Mouse (Mus musculus): ENCODE data around the gene R3hdm2.

R3hdm2 gene

GRCm38 (mm10) chr10:127422047-127422446, 41.9 kb downstream of the R3hdm2 start:
- DNase-seq (ENCODE audit: low read depth, low spot score) = no peak

- no peak for DNase-seq (ENCODE audit: low read depth, low spot score)
These were observed 45.7 kb downstream of the R3hdm2 start for GRCm38 (mm10) chr10:127425794-127426193.

- DNase-seq (ENCODE audit: low read depth, low spot score) = no peak
These were observed 46.5 kb downstream of the R3hdm2 start for GRCm38 (mm10) chr10:127426670-127427069.

GRCm38 (mm10) chr10:127427107-127427506, 47.0 kb downstream of the R3hdm2 start:
- no peak for DNase-seq (ENCODE audit: low read depth, low spot score)

- no peak for DNase-seq (ENCODE audit: low read depth, low spot score)
These were observed 47.9 kb downstream of the R3hdm2 start for GRCm38 (mm10) chr10:127427987-127428386.

- DNase-seq (ENCODE audit: low read depth, low spot score) = no peak
These were observed 49.4 kb downstream of the R3hdm2 start for GRCm38 (mm10) chr10:127429538-127429937.

- no peak for DNase-seq (ENCODE audit: low read depth, low spot score)
These were observed 52.3 kb downstream of the R3hdm2 start for GRCm38 (mm10) chr10:127432466-127432865.

GRCm38 (mm10) chr10:127437354-127438113, 57.4 kb downstream of the R3hdm2 start:
- no peak for DNase-seq (ENCODE audit: low read depth, low spot score)

GRCm38 (mm10) chr10:127453701-127454100, 73.6 kb downstream of the R3hdm2 start:
- DNase-seq (ENCODE audit: low read depth, low spot score) = no peak

GRCm38 (mm10) chr10:127462411-127463096, 82.4 kb downstream of the R3hdm2 start:
- DNase-seq (ENCODE audit: low read depth, low spot score) = no peak

- DNase-seq (ENCODE audit: low read depth, low spot score) = no peak
These were observed 91.3 kb downstream of the R3hdm2 start for GRCm38 (mm10) chr10:127471281-127471988.

- DNase-seq (ENCODE audit: low read depth, low spot score) = no peak
These were observed 92.6 kb downstream of the R3hdm2 start for GRCm38 (mm10) chr10:127472722-127473121.

- no peak for DNase-seq (ENCODE audit: low read depth, low spot score)
These were observed 95.0 kb downstream of the R3hdm2 start for GRCm38 (mm10) chr10:127475175-127475574.

GRCm38 (mm10) chr10:127476541-127476940, 96.4 kb downstream of the R3hdm2 start:
- no peak for DNase-seq (ENCODE audit: low read depth, low spot score)

GRCm38 (mm10) chr10:127477301-127477700, 97.2 kb downstream of the R3hdm2 start:
- DNase-seq (ENCODE audit: low read depth, low spot score) = no peak

- no peak for DNase-seq (ENCODE audit: low read depth, low spot score)
These were observed 99.0 kb downstream of the R3hdm2 start for GRCm38 (mm10) chr10:127479131-127479530.

- no peak for DNase-seq (ENCODE audit: low read depth, low spot score)
These were observed 101.0 kb downstream of the R3hdm2 start for GRCm38 (mm10) chr10:127480833-127481813.

GRCm38 (mm10) chr10:127485235-127485634, 105.1 kb downstream of the R3hdm2 start:
- no peak for DNase-seq (ENCODE audit: low read depth, low spot score)

GRCm38 (mm10) chr10:127488856-127489255, 108.7 kb downstream of the R3hdm2 start:
- DNase-seq (ENCODE audit: low read depth, low spot score) = no peak

GRCm38 (mm10) chr10:127490160-127491127, 110.3 kb downstream of the R3hdm2 start:
- DNase-seq (ENCODE audit: low read depth, low spot score) = no peak
